ENCODE assay signal across 9 mouse cellular contexts in genomic region chr2:28680710-28681109, GRCm38 (mm10). TPM values are rescaled to one million over a fixed set of nuclear protein-coding genes. Genes with fewer than 3 reads are reported as not detected.
DNase-seq lines count a peak whose midpoint lies in the region; ATAC-seq and TF ChIP-seq lines count a peak whose summit lies in the region.
"Had no signal": no experiment of that assay in that cellular context is flagged by ENCODE, and none has a peak within 500 bp of the region (broad histone marks: within the 10 kb centered on the region; RNA-seq: fewer than 3 reads in every experiment).

No protein-coding gene starts in this region.

- no peaks in the 10 kb centered on the region for H3K9me3 ChIP-seq in lung, postnatal 0 days (ENCODE audit: low read length)
- H3K9me3 ChIP-seq in limb, embryonic 14.5 days (ENCODE audit: control insufficient read depth, low read length) = no peaks in the 10 kb centered on the region
- H3K9me3 ChIP-seq in intestine, embryonic 16.5 days (ENCODE audit: control insufficient read depth, low read length) = no peaks in the 10 kb centered on the region
- H3K9me3 ChIP-seq: lung, embryonic 15.5 days had no signal

- 33% methylated on average over 4 of the region's 4 CpGs for WGBS in lung, postnatal 0 days
- WGBS in limb, embryonic 14.5 days = 33% methylated on average over 4 of the region's 4 CpGs
- WGBS in intestine, embryonic 16.5 days = 40% methylated on average over 4 of the region's 4 CpGs

- no peak overlapping the region for H3K9ac ChIP-seq in lung, postnatal 0 days (replicated peaks; ENCODE audit: low read depth)
- H3K9ac ChIP-seq in limb, embryonic 14.5 days (ENCODE audit: low read depth, low read length, severe bottlenecking) = no peak overlapping the region
- H3K9ac ChIP-seq in intestine, embryonic 16.5 days (ENCODE audit: low read depth, low read length) = no peak overlapping the region
- H3K9ac ChIP-seq: lung, embryonic 15.5 days had no signal

- H3K4me2 ChIP-seq in lung, postnatal 0 days (replicated peaks; ENCODE audit: low read depth, low read length) = no peak overlapping the region
- no peak overlapping the region for H3K4me2 ChIP-seq in limb, embryonic 14.5 days (replicated peaks; ENCODE audit: low read depth, low read length, severe bottlenecking)
- no peak overlapping the region for H3K4me2 ChIP-seq in intestine, embryonic 16.5 days (ENCODE audit: low read depth, low read length)
- H3K4me2 ChIP-seq: lung, embryonic 15.5 days had no signal

- H3K36me3 ChIP-seq in lung, postnatal 0 days (ENCODE audit: insufficient read depth, low read length) = peaks cover 66% of the 10 kb centered on the region
- peaks cover 95% of the 10 kb centered on the region for H3K36me3 ChIP-seq in limb, embryonic 14.5 days (ENCODE audit: control insufficient read depth, insufficient read depth, low read length)
- H3K36me3 ChIP-seq in intestine, embryonic 16.5 days (ENCODE audit: control insufficient read depth, insufficient read depth, low read length) = peaks cover 4% of the 10 kb centered on the region

- no peaks in the 10 kb centered on the region for H3K4me1 ChIP-seq in lung, postnatal 0 days (ENCODE audit: insufficient read depth, low read depth, low read length)
- no peaks in the 10 kb centered on the region for H3K4me1 ChIP-seq in limb, embryonic 14.5 days (ENCODE audit: control insufficient read depth, insufficient read depth, low read length)
- no peaks in the 10 kb centered on the region for H3K4me1 ChIP-seq in intestine, embryonic 16.5 days (ENCODE audit: control insufficient read depth, insufficient read depth, low read length)
- H3K4me1 ChIP-seq: lung, embryonic 15.5 days had no signal

- H3K4me3 ChIP-seq in gastrocnemius, adult 2 months = no peak overlapping the region
- H3K4me3 ChIP-seq in lung, postnatal 0 days (ENCODE audit: low read depth, low read length) = no peak overlapping the region
- H3K4me3 ChIP-seq in limb, embryonic 14.5 days (replicated peaks; ENCODE audit: low read length) = no peak overlapping the region
- H3K4me3 ChIP-seq in intestine, embryonic 16.5 days (ENCODE audit: low read length) = no peak overlapping the region
- H3K4me3 ChIP-seq: lung, embryonic 15.5 days had no signal

- ATAC-seq in lung, postnatal 0 days = no peak
- no peak for ATAC-seq in limb, embryonic 14.5 days (ENCODE audit: low FRiP score, low read depth)
- no peak for ATAC-seq in intestine, embryonic 16.5 days

- no peak overlapping the region for H3K27ac ChIP-seq in gastrocnemius, adult 2 months
- H3K27ac ChIP-seq in lung, postnatal 0 days (ENCODE audit: low read length) = no peak overlapping the region
- no peak overlapping the region for H3K27ac ChIP-seq in limb, embryonic 14.5 days (replicated peaks; ENCODE audit: low read depth, low read length)
- no peak overlapping the region for H3K27ac ChIP-seq in intestine, embryonic 16.5 days (ENCODE audit: low read length)
- H3K27ac ChIP-seq: lung, embryonic 15.5 days had no signal

- H3K27me3 ChIP-seq in lung, postnatal 0 days (replicated peaks; ENCODE audit: insufficient read depth, low read length) = no peaks in the 10 kb centered on the region
- H3K27me3 ChIP-seq in limb, embryonic 14.5 days (ENCODE audit: control insufficient read depth, insufficient read depth, low read length) = no peaks in the 10 kb centered on the region
- no peaks in the 10 kb centered on the region for H3K27me3 ChIP-seq in intestine, embryonic 16.5 days (replicated peaks; ENCODE audit: control insufficient read depth, insufficient read depth, low read length)
- H3K27me3 ChIP-seq: lung, embryonic 15.5 days had no signal

- TF ChIP-seq POLR2A in limb, embryonic 14.5 days (IDR thresholded peaks at IDR 0.05; ENCODE audit: borderline replicate concordance, extremely low read depth, insufficient read depth, insufficient read length) = no peak

- peak; percentile 64 for TF ChIP-seq CTCF in gastrocnemius, adult 2 months (IDR thresholded peaks at IDR 0.05)
- TF ChIP-seq CTCF in lung, postnatal 0 days (IDR thresholded peaks at IDR 0.05) = peak; percentile 69

- intact Hi-C loops in gastrocnemius, adult 2 months (cut with DNase I) = no loop called here

- DNase-seq in gastrocnemius, adult 2 months = no peak
- DNase-seq in gastrocnemius, adult 8-10 months (ENCODE audit: low spot score in 2 of 2) = no peak
- DNase-seq in lung, postnatal 0 days (ENCODE audit: low spot score) = peak; percentile 36
- DNase-seq in lung, postnatal 25 days (ENCODE audit: low spot score) = no peak
- DNase-seq in R1 (ENCODE audit: low read depth, low spot score) = peak; percentile 50
- peak; percentile 40 for DNase-seq in limb, embryonic 14.5 days (ENCODE audit: low spot score)
- no peak for DNase-seq in frontal cortex, postnatal 10 days (ENCODE audit: low spot score in 2 of 2)

- TF ChIP-seq EP300 in lung, postnatal 0 days (IDR thresholded peaks at IDR 0.05) = no peak

RNA-seq across cellular contexts. Expression of gene Spaca9, which starts 18.8 kb away (rescaled TPM):
- not detected for total RNA-seq in gastrocnemius, adult 2 months (2021)
- not detected for total RNA-seq in gastrocnemius, adult 8-10 months (2022)
- 21.2 and 26.3 TPM in 2 replicates for polyA plus RNA-seq in lung, postnatal 0 days (2015; fragmentation: Nextera tagmentation; extraction: Ambion mirVana)
- polyA plus RNA-seq in limb, embryonic 14.5 days (2012; rRNA removed) = 1.6 TPM in 2 replicates
- polyA plus RNA-seq in limb, embryonic 14.5 days (2014; fragmentation: Nextera tagmentation; extraction: Ambion mirVana) = 1.4 and 2.1 TPM in 2 replicates
- 0.50 and 1.1 TPM in 2 replicates for polyA plus RNA-seq in intestine, embryonic 16.5 days (2015; fragmentation: Nextera tagmentation; extraction: Ambion mirVana)

RNA-seq across cellular contexts. Expression of gene Ak8, which starts 19.3 kb away (rescaled TPM):
- not detected for total RNA-seq in gastrocnemius, adult 2 months (2021)
- not detected for total RNA-seq in gastrocnemius, adult 8-10 months (2022)
- 8.7 and 10.9 TPM in 2 replicates for polyA plus RNA-seq in lung, postnatal 0 days (2015; fragmentation: Nextera tagmentation; extraction: Ambion mirVana)
- 0.22 and 0.49 TPM in 2 replicates for polyA plus RNA-seq in limb, embryonic 14.5 days (2012; rRNA removed)
- 0.37 and 0.58 TPM in 2 replicates for polyA plus RNA-seq in limb, embryonic 14.5 days (2014; fragmentation: Nextera tagmentation; extraction: Ambion mirVana)
- 0.22 and 0.35 TPM in 2 replicates for polyA plus RNA-seq in intestine, embryonic 16.5 days (2015; fragmentation: Nextera tagmentation; extraction: Ambion mirVana)

RNA-seq across cellular contexts. Expression of gene Tsc1, which starts 39.7 kb away (rescaled TPM):
- total RNA-seq in gastrocnemius, adult 2 months (2021) = 10 to 100 TPM; 42.5 to 45.9 TPM
- 10 to 100 TPM; 43.1 to 59.9 (median 45.4) TPM for total RNA-seq in gastrocnemius, adult 8-10 months (2022)
- polyA plus RNA-seq in lung, postnatal 0 days (2015; fragmentation: Nextera tagmentation; extraction: Ambion mirVana) = 7.3 and 8.7 TPM in 2 replicates
- 18.5 and 20.4 TPM in 2 replicates for polyA plus RNA-seq in limb, embryonic 14.5 days (2012; rRNA removed)
- 15.7 and 17.8 TPM in 2 replicates for polyA plus RNA-seq in limb, embryonic 14.5 days (2014; fragmentation: Nextera tagmentation; extraction: Ambion mirVana)
- 12.6 and 13.8 TPM in 2 replicates for polyA plus RNA-seq in intestine, embryonic 16.5 days (2015; fragmentation: Nextera tagmentation; extraction: Ambion mirVana)

RNA-seq across cellular contexts. Expression of gene Gfi1b, which starts 58.9 kb away (rescaled TPM):
- not detected for total RNA-seq in gastrocnemius, adult 2 months (2021)
- not detected for total RNA-seq in gastrocnemius, adult 8-10 months (2022)
- polyA plus RNA-seq in lung, postnatal 0 days (2015; fragmentation: Nextera tagmentation; extraction: Ambion mirVana) = 0.94 and 1.0 TPM in 2 replicates
- 0.33 and 0.51 TPM in 2 replicates for polyA plus RNA-seq in limb, embryonic 14.5 days (2012; rRNA removed)
- polyA plus RNA-seq in limb, embryonic 14.5 days (2014; fragmentation: Nextera tagmentation; extraction: Ambion mirVana) = 0.29 and 0.32 TPM in 2 replicates
- 1.1 and 2.5 TPM in 2 replicates for polyA plus RNA-seq in intestine, embryonic 16.5 days (2015; fragmentation: Nextera tagmentation; extraction: Ambion mirVana)

Comparison
In these comparisons a context has a peak if more than half of its experiments do, and no peak if none do; other contexts are left out.
1. DNase-seq: peak in lung, postnatal 0 days (single experiment), R1 (single experiment) and limb, embryonic 14.5 days (single experiment); none in gastrocnemius, adult 2 months (single experiment), gastrocnemius, adult 8-10 months (0 of 2), lung, postnatal 25 days (single experiment) and frontal cortex, postnatal 10 days (0 of 2).